Mouse (Mus musculus) kidney, adult 11 months (tissue): Measurements from ENCODE around the gene Mocs1.

Experiments used
- DNase-seq: peaks from one replicate; pipeline ENCODE4 v3.0.0; 2022

Mocs1 gene

DNA sequence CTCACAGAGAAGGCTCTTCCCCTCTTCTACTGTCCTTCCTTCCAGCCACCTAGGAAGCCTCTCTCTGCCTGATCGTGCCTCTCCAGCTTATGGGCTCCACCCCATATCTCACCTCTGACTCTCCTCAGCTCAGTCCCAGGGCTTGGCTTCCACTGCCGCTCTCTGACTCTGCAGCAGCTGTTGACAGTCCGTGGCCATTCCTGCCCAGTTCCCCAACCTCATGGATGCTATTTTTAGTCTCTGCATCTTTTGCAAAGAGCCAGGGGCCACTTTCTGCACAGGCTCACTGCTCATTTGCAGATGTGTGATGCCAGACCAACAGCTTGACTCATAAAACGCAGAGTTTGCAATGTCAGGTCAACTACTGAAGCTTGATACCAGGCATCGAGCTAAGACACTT lies 60.9 kb downstream of the Mocs1 start:
- no peak for DNase-seq

DNA sequence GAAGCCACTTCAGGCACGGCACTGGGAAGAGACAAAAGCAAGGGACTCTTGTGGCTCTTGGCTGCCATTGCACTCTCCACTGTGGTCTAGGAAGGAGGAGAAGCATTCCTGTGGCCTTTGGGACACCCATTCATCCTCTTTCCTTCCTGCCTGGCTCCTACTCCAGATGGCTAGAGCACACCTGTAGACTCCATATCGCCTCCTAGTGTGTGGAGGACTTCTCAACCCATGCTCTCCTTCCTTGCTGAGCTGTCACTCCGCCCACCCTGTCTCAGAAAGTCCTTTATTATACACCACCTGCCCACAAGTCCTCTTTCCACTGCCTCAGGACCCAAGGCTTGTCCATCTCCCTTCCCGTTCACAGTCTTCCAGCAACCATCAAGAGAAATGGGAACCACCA lies 65.1 kb downstream of the Mocs1 start:
- no peak for DNase-seq

- no peak for DNase-seq
These were observed 70.0 kb downstream of the Mocs1 start for GRCm38 (mm10) chr17:49498169-49498568.

DNA sequence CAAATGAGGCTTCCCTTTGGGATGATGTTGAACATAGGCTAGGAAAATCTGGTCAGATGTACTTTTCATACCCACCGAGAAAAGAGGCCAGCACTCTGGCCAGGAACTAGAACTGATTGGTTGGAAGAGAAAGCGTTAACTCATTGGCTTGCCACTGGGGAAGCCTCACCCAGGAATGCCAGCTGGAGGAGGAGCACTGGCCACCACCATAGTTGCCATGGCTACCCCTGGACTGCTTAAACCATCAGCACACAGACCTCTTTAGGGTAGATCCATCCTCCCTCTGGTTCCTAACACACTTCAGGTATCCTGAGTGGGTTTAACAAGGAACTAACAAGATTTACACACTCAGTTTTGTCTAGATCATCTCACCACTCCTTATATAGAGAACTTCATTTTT lies 71.5 kb downstream of the Mocs1 start:
- no peak for DNase-seq

- no peak for DNase-seq
These were observed 72.1 kb downstream of the Mocs1 start for GRCm38 (mm10) chr17:49500234-49500633.

GRCm38 (mm10) chr17:49503246-49503900 lies 75.2 kb downstream of the Mocs1 start:
- no peak for DNase-seq
